Mouse (Mus musculus) neural tube, embryonic 11.5 days (tissue): Measurements from ENCODE around the gene Schip1. TPM values are rescaled to one million over a fixed set of nuclear protein-coding genes. Genes with fewer than 3 reads are reported as not detected.

ENCODE experiments used
- ATAC-seq: fragments of 200-750 bp; cut with Nextera tagmentation; 2 replicates; pipeline ENCODE4 v1.8.0; 2017; ENCODE audit warnings: moderate number of reproducible peaks, mild to moderate bottlenecking, moderate TSS enrichment, moderate library complexity; ENCODE audit not compliant: insufficient read depth, low FRiP score, low TSS enrichment
- DNase-seq: peaks from one replicate; pipeline ENCODE4 v3.0.0-alpha.2; 2015; ENCODE audit warnings: low spot score
- H3K27ac ChIP-seq: fragments of 300-500 bp; sonication (generic); 2 replicates; pipeline ENCODE4 v1.5.1; 2014; ENCODE audit warnings: low read depth, mild to moderate bottlenecking, low read length
- H3K27me3 ChIP-seq: fragments of 300-500 bp; sonication (generic); 2 replicates; pipeline ENCODE4 v1.6.1; 2014; ENCODE audit warnings: mild to moderate bottlenecking, low read length, mixed read lengths; ENCODE audit not compliant: control insufficient read depth, insufficient read depth
- H3K36me3 ChIP-seq: fragments of 300-500 bp; sonication (generic); 2 replicates; pipeline ENCODE4 v1.6.1; 2014; ENCODE audit warnings: mild to moderate bottlenecking, low read length, moderate library complexity, mixed read lengths; ENCODE audit not compliant: control insufficient read depth, insufficient read depth
- H3K4me1 ChIP-seq: fragments of 300-500 bp; sonication (generic); 2 replicates; pipeline ENCODE4 v1.6.1; 2014; ENCODE audit warnings: low read length, mixed read lengths; ENCODE audit not compliant: control insufficient read depth, insufficient read depth
- H3K4me2 ChIP-seq: fragments of 300-500 bp; sonication (generic); 2 replicates; pipeline ENCODE4 v1.6.1; 2014; ENCODE audit warnings: low read depth, mild to moderate bottlenecking, moderate library complexity
- H3K4me3 ChIP-seq: fragments of 300-500 bp; sonication (generic); 2 replicates; pipeline ENCODE4 v1.5.1; 2014; ENCODE audit warnings: low read depth, low read length
- H3K9ac ChIP-seq: fragments of 300-500 bp; sonication (generic); 2 replicates; pipeline ENCODE4 v1.6.1; 2014; ENCODE audit warnings: mild to moderate bottlenecking, low read length
- H3K9me3 ChIP-seq: fragments of 300-500 bp; sonication (generic); 2 replicates; pipeline ENCODE4 v1.6.1; 2016; ENCODE audit warnings: low read length; ENCODE audit not compliant: control insufficient read depth
- WGBS: fragments of 180-500 bp; shearing (Covaris S2); extraction: QIAGEN DNeasy Blood & Tissue Kit; methylation state at CpG from one replicate; pipeline ENCODE4 v1.1.7; 2014; 5-methylcytosine and 5-hydroxymethylcytosine counted together
- polyA plus RNA-seq: library from polyadenylated mRNA; unstranded; fragments of >200 nt; fragmentation: Nextera tagmentation; extraction: Ambion mirVana; gene quantifications from 2 replicates; pipeline ENCODE4 v1.2.1, GENCODE M21; 2014

Gene Schip1
- polyA plus RNA-seq, 1 experiment from 2014 or later = 87.2 TPM

GRCm38 (mm10) chr3:68101343-68101742 lies 36.7 kb downstream of the Schip1 start:
- no peak overlapping the region for H3K27ac ChIP-seq
- ATAC-seq (no peak), DNase-seq (no peak)
- no peaks in the 10 kb centered on the region for H3K9me3 ChIP-seq
- H3K9ac ChIP-seq = no peak overlapping the region
- H3K4me2 ChIP-seq = no peak overlapping the region
- H3K4me1 ChIP-seq = no peaks in the 10 kb centered on the region
- no peaks in the 10 kb centered on the region for H3K27me3 ChIP-seq
- H3K36me3 ChIP-seq = no peaks in the 10 kb centered on the region
- 81% methylated on average over 4 of the region's 4 CpGs for WGBS
- H3K4me3 ChIP-seq = no peak overlapping the region

- Histone ChIP-seq H3K4me3 (no peak overlapping the region), H3K9ac (no peak overlapping the region), H3K4me2 (no peak overlapping the region), H3K36me3 (no peaks in the 10 kb centered on the region), H3K9me3 (no peaks in the 10 kb centered on the region), H3K4me1 (no peaks in the 10 kb centered on the region), H3K27me3 (no peaks in the 10 kb centered on the region), H3K27ac (no peak overlapping the region)
- ATAC-seq (no peak), DNase-seq (no peak)
- 84% methylated on average over 2 of the region's 2 CpGs for WGBS
Measured at GRCm38 (mm10) chr3:68105081-68105685, 40.6 kb downstream of the Schip1 start.

- no peak for DNase-seq
Measured at GRCm38 (mm10) chr3:68121338-68121737, 56.7 kb downstream of the Schip1 start.

GRCm38 (mm10) chr3:68126284-68126856 lies 61.8 kb downstream of the Schip1 start:
- Histone ChIP-seq H3K36me3 (no peaks in the 10 kb centered on the region), H3K27ac (no peak overlapping the region), H3K9ac (no peak overlapping the region), H3K4me3 (no peak overlapping the region), H3K4me1 (no peaks in the 10 kb centered on the region), H3K27me3 (no peaks in the 10 kb centered on the region), H3K9me3 (no peaks in the 10 kb centered on the region), H3K4me2 (no peak overlapping the region)
- DNase-seq (no peak), ATAC-seq (no peak)
- 72% methylated on average over 6 of the region's 6 CpGs for WGBS

More at GRCm38 (mm10) chr3:68121338-68121737, 56.7 kb downstream of the Schip1 start:
- H3K4me1 ChIP-seq = no peaks in the 10 kb centered on the region
- no peak overlapping the region for H3K4me2 ChIP-seq
- no peaks in the 10 kb centered on the region for H3K9me3 ChIP-seq
- no peak overlapping the region for H3K27ac ChIP-seq
- no peak overlapping the region for H3K4me3 ChIP-seq
- no peak for ATAC-seq
- H3K9ac ChIP-seq = no peak overlapping the region
- H3K27me3 ChIP-seq = no peaks in the 10 kb centered on the region
- WGBS = 85% methylated on average over 5 of the region's 5 CpGs
- H3K36me3 ChIP-seq = no peaks in the 10 kb centered on the region

GRCm38 (mm10) chr3:68130386-68130785 lies 65.8 kb downstream of the Schip1 start:
- Histone ChIP-seq H3K9me3 (no peaks in the 10 kb centered on the region), H3K27me3 (no peaks in the 10 kb centered on the region), H3K4me3 (no peak overlapping the region), H3K9ac (no peak overlapping the region), H3K4me2 (no peak overlapping the region), H3K36me3 (no peaks in the 10 kb centered on the region), H3K27ac (no peak overlapping the region), H3K4me1 (no peaks in the 10 kb centered on the region)
- ATAC-seq (no peak), DNase-seq (no peak)
- WGBS = 84% methylated on average over 1 of the region's 1 CpGs

- Histone ChIP-seq H3K36me3 (no peaks in the 10 kb centered on the region), H3K4me3 (no peak overlapping the region), H3K9ac (no peak overlapping the region), H3K4me1 (no peaks in the 10 kb centered on the region), H3K9me3 (no peaks in the 10 kb centered on the region), H3K27ac (no peak overlapping the region), H3K27me3 (no peaks in the 10 kb centered on the region), H3K4me2 (no peak overlapping the region)
- ATAC-seq (no peak), DNase-seq (no peak)
- whole genome bisulfite sequencing = 68% methylated on average over 5 of the region's 5 CpGs
Measured at GRCm38 (mm10) chr3:68138833-68139627, 74.4 kb downstream of the Schip1 start.

GRCm38 (mm10) chr3:68150688-68151087 lies 86.1 kb downstream of the Schip1 start:
- H3K4me3 ChIP-seq = no peak overlapping the region
- DNase-seq = no peak
- H3K9ac ChIP-seq = no peak overlapping the region
- no peaks in the 10 kb centered on the region for H3K9me3 ChIP-seq
- WGBS = 80% methylated on average over 8 of the region's 8 CpGs
- H3K27ac ChIP-seq = no peak overlapping the region
- H3K27me3 ChIP-seq = no peaks in the 10 kb centered on the region
- no peak for ATAC-seq
- no peak overlapping the region for H3K4me2 ChIP-seq
- H3K36me3 ChIP-seq = no peaks in the 10 kb centered on the region
- no peaks in the 10 kb centered on the region for H3K4me1 ChIP-seq

- WGBS = 85% methylated on average over 1 of the region's 1 CpGs
Measured at GRCm38 (mm10) chr3:68160175-68160574, 95.6 kb downstream of the Schip1 start.

GRCm38 (mm10) chr3:68160760-68161159 lies 96.2 kb downstream of the Schip1 start:
- H3K9ac ChIP-seq = no peak overlapping the region
- ATAC-seq (no peak), DNase-seq (no peak)
- no peak overlapping the region for H3K4me3 ChIP-seq
- no peak overlapping the region for H3K27ac ChIP-seq
- no peaks in the 10 kb centered on the region for H3K4me1 ChIP-seq
- no peaks in the 10 kb centered on the region for H3K36me3 ChIP-seq
- no peaks in the 10 kb centered on the region for H3K9me3 ChIP-seq
- WGBS = 79% methylated on average over 3 of the region's 3 CpGs
- H3K27me3 ChIP-seq = no peaks in the 10 kb centered on the region
- no peak overlapping the region for H3K4me2 ChIP-seq

More at GRCm38 (mm10) chr3:68160175-68160574, 95.6 kb downstream of the Schip1 start:
- Histone ChIP-seq H3K4me3 (no peak overlapping the region), H3K9ac (no peak overlapping the region), H3K27me3 (no peaks in the 10 kb centered on the region), H3K4me1 (no peaks in the 10 kb centered on the region), H3K27ac (no peak overlapping the region), H3K36me3 (no peaks in the 10 kb centered on the region), H3K9me3 (no peaks in the 10 kb centered on the region), H3K4me2 (no peak overlapping the region)
- ATAC-seq = no peak
- DNase-seq = no peak
